Mouse (Mus musculus) left cerebral cortex, postnatal 4 days (tissue): ENCODE data around the gene Pold4. TPM values are rescaled to one million over a fixed set of nuclear protein-coding genes. Genes with fewer than 3 reads are reported as not detected.
"Not testable (repeated sequence)": the region's sequence is repeated elsewhere in the genome, so short reads cannot be mapped to it uniquely, and the experiment has no call there.

Experiments used
- DNase-seq: peaks from one replicate; pipeline ENCODE4 v3.0.0-alpha.2; 2022
- intact Hi-C: fragments of 180-260 bp; cut with DNase I; formaldehyde crosslinking; loops from one replicate; pipeline ENCODE4 v1.15.1; 2025
- total RNA-seq, 2 experiments: library from RNA; stranded (reverse); gene quantifications; 2 replicates each; pipeline ENCODE4 v1.2.3; 2021

Gene Pold4
- total RNA-seq, 2 experiments from 2014 or later = 11.3 to 11.9 TPM

GRCm38 (mm10) chr19:4226779-4227178, 4.9 kb upstream of the Pold4 start:
- no peak for DNase-seq
- intact Hi-C loops = no loop called here

GRCm38 (mm10) chr19:4227446-4227845, 4.3 kb upstream of the Pold4 start:
- intact Hi-C loops = no loop called here
- no peak for DNase-seq

GRCm38 (mm10) chr19:4227894-4228678, 3.6 kb upstream of the Pold4 start:
- intact Hi-C loops = no loop called here
- peak; percentile 61 for DNase-seq

- DNase-seq = no peak
- intact Hi-C loops = no loop called here
Measured at GRCm38 (mm10) chr19:4228891-4229290, 2.8 kb upstream of the Pold4 start.

GRCm38 (mm10) chr19:4229451-4230076, 2.1 kb upstream of the Pold4 start:
- intact Hi-C loops = no loop called here
- DNase-seq = no peak

GRCm38 (mm10) chr19:4230415-4230814, 1.3 kb upstream of the Pold4 start:
- intact Hi-C loops = no loop called here
- no peak for DNase-seq

GRCm38 (mm10) chr19:4232186-4232572, 480 bp downstream of the Pold4 start:
- no peak for DNase-seq
- intact Hi-C loops = no loop called here

- DNase-seq = no peak
- intact Hi-C loops = no loop called here
Measured at GRCm38 (mm10) chr19:4232651-4233050, 952 bp downstream of the Pold4 start.

- intact Hi-C loops = no loop called here
- DNase-seq = no peak
Measured at GRCm38 (mm10) chr19:4234548-4234947, 2.8 kb downstream of the Pold4 start.

- DNase-seq = no peak
- intact Hi-C loops = no loop called here
Measured at GRCm38 (mm10) chr19:4240247-4240668, 8.6 kb downstream of the Pold4 start.

- intact Hi-C loops = no loop called here
Measured at GRCm38 (mm10) chr19:4242416-4242815, 10.7 kb downstream of the Pold4 start.

GRCm38 (mm10) chr19:4244775-4245174, 13.1 kb downstream of the Pold4 start:
- intact Hi-C loops = no loop called here

More at GRCm38 (mm10) chr19:4242416-4242815, 10.7 kb downstream of the Pold4 start:
- no peak for DNase-seq

GRCm38 (mm10) chr19:4247010-4247409, 15.3 kb downstream of the Pold4 start:
- intact Hi-C loops = no loop called here
- no peak for DNase-seq

More at GRCm38 (mm10) chr19:4244775-4245174, 13.1 kb downstream of the Pold4 start:
- no peak for DNase-seq

- DNase-seq, intact Hi-C loops: not testable (repeated sequence)
Measured at GRCm38 (mm10) chr19:4248683-4249082, 17.0 kb downstream of the Pold4 start.

GRCm38 (mm10) chr19:4254230-4254629, 22.5 kb downstream of the Pold4 start:
- DNase-seq = no peak
- intact Hi-C loops = loop anchor here (10.0 kb wide), 1 partner anchor 191 kb away; no protein-coding TSS in a partner anchor

GRCm38 (mm10) chr19:4255583-4256162, 24.0 kb downstream of the Pold4 start:
- intact Hi-C loops = loop anchor here (5.0 to 10.0 kb wide), 2 partner anchors 52 to 189 kb away; partner anchors contain the start of gene Grk2
- DNase-seq = no peak

GRCm38 (mm10) chr19:4257216-4257896, 25.7 kb downstream of the Pold4 start:
- intact Hi-C loops = loop anchor here (5.0 to 10.0 kb wide), 2 partner anchors 50 to 187 kb away; partner anchors contain the start of gene Grk2
- DNase-seq = peak; percentile 95

- intact Hi-C loops = loop anchor here (5.0 to 10.0 kb wide), 2 partner anchors 49 to 187 kb away; partner anchors contain the start of gene Grk2
Measured at GRCm38 (mm10) chr19:4257897-4258252, 26.2 kb downstream of the Pold4 start.

GRCm38 (mm10) chr19:4261038-4261698, 29.5 kb downstream of the Pold4 start:
- intact Hi-C loops = no loop called here
- DNase-seq = no peak

More at GRCm38 (mm10) chr19:4257897-4258252, 26.2 kb downstream of the Pold4 start:
- no peak for DNase-seq

GRCm38 (mm10) chr19:4262756-4263155, 31.1 kb downstream of the Pold4 start:
- DNase-seq = no peak
- intact Hi-C loops = no loop called here
